Mouse (Mus musculus) c-Kit-positive CD71-negative TER-119-negative erythroid progenitor cells, embryonic 14.5 days (primary cell): ENCODE measurements around the gene Baiap2l2.

ENCODE experiments used
- DNase-seq: peaks from one replicate; pipeline ENCODE4 v3.0.0-alpha.2; 2013; ENCODE audit warnings: low read depth

Baiap2l2 gene

GRCm38 (mm10) chr15:79299563-79300155 is 14.3 kb upstream of the Baiap2l2 start:
- no peak for DNase-seq

DNA sequence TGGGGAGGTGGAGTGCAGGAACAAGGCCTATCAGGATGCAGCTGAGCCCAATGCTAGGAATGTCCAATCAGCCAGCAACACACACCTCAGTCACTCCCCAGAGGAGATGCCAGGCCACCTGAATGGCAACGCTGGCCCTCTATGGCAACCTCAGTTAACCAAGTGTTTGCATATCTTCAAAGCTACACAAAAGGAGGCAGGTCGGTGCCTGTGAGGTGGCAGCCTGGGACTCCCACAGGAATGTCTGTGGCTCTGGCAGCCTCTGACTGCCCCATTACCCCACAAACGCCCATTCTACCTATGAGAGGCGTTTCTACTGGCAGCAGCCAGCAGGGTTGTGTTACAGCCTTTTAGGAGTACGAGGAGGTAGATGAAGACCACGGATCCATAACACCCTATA is 13.2 kb upstream of the Baiap2l2 start:
- no peak for DNase-seq

DNA sequence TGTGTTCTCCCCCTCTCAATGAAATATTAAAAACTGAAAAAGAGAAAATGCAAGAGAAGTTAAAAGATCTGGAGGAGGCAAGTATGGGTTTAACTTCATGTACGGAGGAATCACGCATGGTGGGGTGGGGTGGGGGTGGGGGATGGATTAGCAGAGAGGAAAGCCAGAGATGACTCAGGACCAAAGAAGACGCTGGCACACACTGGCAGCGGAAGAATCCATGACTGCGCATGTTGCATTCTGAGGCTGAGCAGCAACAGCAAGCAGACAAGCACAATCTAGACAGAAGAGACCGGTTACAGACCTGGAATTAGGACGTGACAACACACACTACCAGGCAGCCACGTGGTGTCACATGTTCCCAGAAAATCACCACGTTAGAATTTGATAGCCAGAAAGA is 7.4 kb upstream of the Baiap2l2 start:
- DNase-seq = no peak

DNA sequence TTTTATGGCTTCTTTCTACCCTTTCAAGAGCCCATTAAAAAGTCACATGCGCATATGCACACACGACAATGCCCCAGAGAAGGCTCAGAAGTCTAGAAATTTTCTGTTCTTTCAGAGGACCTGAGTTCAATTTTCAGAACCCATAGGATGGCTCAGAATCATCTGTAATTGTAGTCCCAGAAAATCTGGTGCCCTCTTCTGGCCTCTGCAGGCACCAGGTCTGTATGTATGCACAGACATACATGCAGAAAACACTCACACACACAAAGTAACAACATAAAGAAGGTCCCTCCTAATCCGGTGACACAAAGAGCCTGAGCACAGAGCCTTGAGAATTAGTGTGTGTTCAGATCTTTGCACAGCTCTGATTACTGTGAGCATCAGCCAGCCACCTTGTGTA is 5.0 kb upstream of the Baiap2l2 start:
- no peak for DNase-seq

- DNase-seq = no peak
These were observed 4.1 kb upstream of the Baiap2l2 start for GRCm38 (mm10) chr15:79289441-79289840.

DNA sequence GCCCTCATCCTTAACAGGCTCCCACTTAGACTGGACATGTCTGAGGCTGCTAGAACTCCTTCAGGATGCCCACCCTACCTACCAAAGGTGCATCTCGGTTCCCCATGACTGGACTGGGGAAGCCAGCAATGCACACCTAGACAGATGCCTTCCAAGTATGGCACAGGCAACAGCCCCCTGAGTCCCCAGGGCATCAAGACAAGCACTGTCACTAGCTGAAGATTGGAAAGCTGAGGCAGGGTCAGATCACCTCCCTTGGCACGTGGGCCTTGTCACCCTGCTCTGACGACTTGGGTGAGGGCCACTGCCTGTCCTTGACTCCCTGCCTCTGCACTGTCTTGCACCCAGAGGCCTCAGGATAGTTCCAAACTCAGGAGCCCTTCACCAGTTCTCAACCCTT is 3.0 kb upstream of the Baiap2l2 start:
- DNase-seq = no peak

DNA sequence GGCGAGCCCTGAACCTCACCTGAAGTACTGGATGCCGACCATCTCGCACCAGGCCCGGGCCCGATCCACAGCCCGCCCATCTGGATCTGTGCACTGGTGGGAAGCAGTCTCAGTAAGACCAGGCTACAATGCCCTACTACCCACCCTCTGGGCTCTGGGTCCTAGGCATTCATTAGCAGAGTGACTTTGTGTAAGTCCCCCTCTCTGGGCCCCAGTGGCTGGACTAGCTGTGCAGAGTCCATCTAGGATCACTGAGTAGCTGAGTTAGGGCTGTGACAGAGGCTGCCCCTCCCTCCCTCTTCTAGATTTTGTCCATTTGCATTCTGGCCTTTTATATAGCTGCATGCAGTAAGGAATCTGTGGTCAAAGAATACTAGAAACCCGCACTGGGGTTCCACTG is 1.8 kb upstream of the Baiap2l2 start:
- DNase-seq = no peak

- no peak for DNase-seq
These were observed 804 bp upstream of the Baiap2l2 start for GRCm38 (mm10) chr15:79286141-79286540.

- no peak for DNase-seq
These were observed 2.0 kb downstream of the Baiap2l2 start for GRCm38 (mm10) chr15:79283371-79283770.

GRCm38 (mm10) chr15:79282434-79282833 is 2.9 kb downstream of the Baiap2l2 start:
- no peak for DNase-seq

GRCm38 (mm10) chr15:79281389-79281788 is 3.9 kb downstream of the Baiap2l2 start:
- DNase-seq = peak; percentile 53

DNA sequence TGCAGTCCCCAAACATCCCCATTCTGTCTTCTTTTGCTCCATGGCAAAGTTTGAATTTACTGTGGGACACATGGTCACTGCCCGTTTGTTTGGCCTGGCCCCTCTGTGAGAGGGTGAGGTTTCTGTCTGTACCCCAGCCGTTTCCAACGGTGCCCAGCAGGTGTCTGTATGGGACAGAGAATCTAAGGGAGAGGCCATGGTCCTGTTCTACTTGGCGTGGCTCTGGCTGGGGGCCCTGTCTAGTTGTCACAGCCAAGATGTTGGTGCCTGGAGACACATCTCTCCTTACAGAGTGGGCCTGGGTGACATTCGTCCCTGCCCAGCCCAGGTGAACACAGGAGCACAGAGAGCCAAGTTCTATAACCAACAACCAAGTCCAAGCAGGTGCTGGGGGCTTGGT is 4.5 kb downstream of the Baiap2l2 start:
- DNase-seq = no peak

- DNase-seq = no peak
These were observed 5.1 kb downstream of the Baiap2l2 start for GRCm38 (mm10) chr15:79280209-79280608.

DNA sequence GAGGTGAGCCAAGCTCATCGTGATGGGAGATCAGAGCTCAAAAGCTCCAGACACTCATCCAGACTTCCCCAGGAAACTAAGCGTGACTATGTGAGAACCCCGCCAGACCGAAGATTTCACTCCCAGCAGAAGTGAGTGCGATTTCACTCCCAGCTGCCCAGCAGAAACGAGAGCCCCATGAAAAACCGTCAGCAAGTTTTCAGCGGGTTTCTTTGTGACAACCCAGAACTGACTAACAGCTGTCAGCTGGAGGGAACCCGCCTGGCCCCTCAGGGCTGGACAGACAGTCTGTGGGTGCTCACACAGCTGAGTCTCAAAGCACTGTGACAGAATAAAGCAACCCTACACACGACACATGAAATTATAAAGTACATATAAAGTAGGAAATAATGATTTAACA is 7.6 kb downstream of the Baiap2l2 start:
- DNase-seq = no peak

DNA sequence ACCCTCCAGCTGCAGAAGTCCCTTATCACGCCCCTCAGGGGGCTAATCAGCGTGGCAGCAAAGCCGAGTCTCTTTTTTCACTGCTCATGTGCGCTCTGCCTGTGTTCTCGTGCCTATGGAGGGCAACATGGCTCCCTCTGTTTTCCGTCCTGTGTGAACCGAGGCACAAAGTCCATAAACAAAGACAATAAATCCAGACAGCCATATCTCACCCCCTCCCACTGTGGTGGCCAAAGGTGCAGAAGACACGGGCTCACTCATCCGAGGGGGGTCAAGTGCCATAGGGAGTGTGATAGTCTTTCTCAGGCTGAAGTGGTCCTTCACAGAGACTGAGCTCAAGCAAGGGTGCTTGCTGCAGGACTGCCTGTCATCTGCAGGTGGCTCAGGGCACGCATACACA is 12.3 kb downstream of the Baiap2l2 start:
- DNase-seq = no peak

DNA sequence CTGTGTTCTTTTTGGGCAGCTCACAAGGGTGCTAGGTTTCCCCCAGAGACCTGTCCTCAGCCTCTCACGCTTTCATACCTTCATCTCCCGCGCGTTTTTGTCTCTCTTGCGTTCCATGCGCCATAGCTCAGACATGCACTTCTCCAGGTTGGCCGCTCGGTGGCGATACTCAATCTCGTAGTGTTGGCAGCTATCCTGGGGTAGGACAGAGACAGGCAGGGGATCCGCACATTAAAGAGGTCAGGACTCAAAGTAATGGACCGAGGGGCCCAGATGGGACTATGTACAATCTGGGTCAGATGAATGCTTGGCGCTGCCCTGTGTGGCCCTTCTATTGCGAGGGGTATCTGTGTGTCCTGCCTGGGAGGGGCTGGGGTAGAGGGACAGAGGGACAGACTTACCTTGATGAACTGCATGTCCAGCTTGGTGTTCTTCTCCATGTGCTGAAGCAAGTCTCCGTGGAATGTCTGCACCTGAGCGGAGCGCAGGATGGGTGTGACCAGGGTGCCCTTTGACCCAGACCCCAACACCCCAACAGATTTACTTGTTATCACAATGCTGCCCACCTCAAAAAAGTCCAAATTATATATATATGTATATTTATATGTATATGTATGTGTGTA is 14.1 kb downstream of the Baiap2l2 start:
- peak; percentile 60 for DNase-seq

DNA sequence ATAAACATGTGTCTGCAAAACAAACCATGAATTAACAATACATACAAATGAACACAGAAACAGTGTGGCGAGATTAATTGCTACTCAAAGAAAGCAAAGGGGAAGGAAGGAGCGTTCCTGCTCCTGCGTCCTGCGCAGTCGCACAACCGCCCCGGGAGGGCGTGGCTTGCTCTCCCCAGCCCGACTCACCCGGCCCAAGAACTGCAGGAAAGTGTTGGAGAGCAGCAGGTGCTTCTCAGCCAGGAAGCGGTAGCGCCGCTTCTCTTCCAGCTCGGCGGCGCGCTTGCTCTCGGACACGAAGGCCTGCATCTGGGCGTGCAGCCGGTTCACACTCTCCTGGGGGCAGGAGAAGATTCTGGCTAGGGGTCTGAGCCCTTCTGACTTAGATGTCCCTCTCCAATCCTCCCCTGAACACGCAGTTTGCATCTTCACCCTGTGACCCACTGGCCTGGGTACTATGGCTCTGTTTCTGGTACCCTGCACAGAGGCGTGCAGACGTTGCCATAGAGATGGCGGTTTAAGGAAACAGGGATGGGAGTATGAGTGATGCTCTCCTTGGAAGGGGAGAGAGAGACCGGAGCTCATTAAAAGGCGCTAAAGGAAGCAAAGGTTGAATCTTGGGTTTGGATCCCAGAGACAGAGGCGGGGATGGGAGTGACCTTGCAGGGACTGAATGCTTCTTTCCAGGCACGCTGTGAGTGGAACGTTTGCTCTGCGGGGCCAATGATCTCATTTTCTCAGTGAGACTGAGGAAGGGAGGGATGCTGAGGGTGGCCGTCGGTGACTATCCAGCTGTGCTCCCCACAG is 14.8 kb downstream of the Baiap2l2 start:
- DNase-seq = peak; percentile 74

GRCm38 (mm10) chr15:79268521-79268920 is 16.8 kb downstream of the Baiap2l2 start:
- no peak for DNase-seq

GRCm38 (mm10) chr15:79265384-79265783 is 20.0 kb downstream of the Baiap2l2 start:
- no peak for DNase-seq

DNA sequence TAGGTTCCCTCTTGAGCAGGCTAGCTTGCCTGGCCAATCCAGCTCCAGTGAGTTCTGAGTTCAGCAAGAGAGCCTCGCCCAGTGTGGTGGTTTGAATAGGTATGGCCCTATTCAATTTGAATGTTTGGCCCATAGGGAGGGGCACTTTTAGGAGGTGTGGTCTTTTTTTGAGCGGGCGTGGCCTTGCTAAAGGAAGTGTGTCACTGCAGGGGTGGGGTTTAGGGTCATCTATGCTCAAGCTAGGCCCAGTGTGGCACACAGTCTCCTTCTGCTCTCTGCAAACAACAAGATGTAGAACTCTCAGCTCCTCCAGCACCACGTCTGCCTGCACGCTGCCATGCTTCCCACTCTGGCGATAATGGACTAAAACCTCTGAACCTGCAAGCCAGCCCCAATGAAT is 21.6 kb downstream of the Baiap2l2 start:
- DNase-seq = no peak

GRCm38 (mm10) chr15:79262786-79263309 is 22.5 kb downstream of the Baiap2l2 start:
- DNase-seq = no peak

DNA sequence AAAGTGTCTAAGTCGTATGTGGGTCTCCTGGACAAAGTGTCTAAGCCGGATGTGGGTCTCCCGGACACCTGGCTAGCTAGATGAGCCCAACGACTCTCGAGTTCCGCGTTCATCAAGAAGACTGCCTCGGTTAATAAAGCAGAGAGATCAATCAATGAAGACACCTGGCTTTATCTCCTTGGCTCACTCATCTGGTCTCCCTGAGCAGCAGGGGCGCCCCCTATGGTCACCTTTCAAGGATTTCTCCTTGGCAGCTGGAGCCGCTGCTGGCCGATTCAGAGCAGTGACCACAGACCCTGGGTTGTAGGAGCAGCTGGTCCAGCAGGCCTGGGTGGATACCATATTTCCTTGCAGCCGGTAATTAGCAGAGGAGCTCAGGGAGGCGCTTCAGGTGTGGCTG is 23.0 kb downstream of the Baiap2l2 start:
- no peak for DNase-seq

- no peak for DNase-seq
These were observed 23.6 kb downstream of the Baiap2l2 start for GRCm38 (mm10) chr15:79261757-79262156.
